17 mouse cellular contexts compared by ENCODE assay signal in genomic region chr6:13062063-13062462, GRCm38 (mm10).
"Had no signal": no experiment of that assay in that cellular context is flagged by ENCODE, and none has a peak within 500 bp of the region (broad histone marks: within the 10 kb centered on the region; RNA-seq: fewer than 3 reads in every experiment).

No protein-coding gene starts in this region.

- ATAC-seq: intestine, postnatal 0 days; lung, postnatal 0 days; midbrain, embryonic 15.5 days had no signal

- H3K27ac ChIP-seq: kidney, postnatal 0 days; layer of hippocampus, adult 2 months; limb, embryonic 12.5 days; liver, embryonic 15.5 days; midbrain, embryonic 15.5 days; neural tube, embryonic 13.5 days; stomach, postnatal 0 days had no signal

- H3K4me1 ChIP-seq: limb, embryonic 12.5 days; liver, embryonic 15.5 days; midbrain, embryonic 15.5 days; neural tube, embryonic 13.5 days had no signal

- H3K36me3 ChIP-seq: limb, embryonic 12.5 days; liver, embryonic 15.5 days; midbrain, embryonic 15.5 days; neural tube, embryonic 13.5 days had no signal

- DNase-seq: kidney, postnatal 4 days; lung, adult 2 months; lung, postnatal 36 days; right cerebral cortex, postnatal 14 days; thymus, adult 2 months; thymus, postnatal 36 days had no signal

- H3K4me3 ChIP-seq: layer of hippocampus, adult 2 months; limb, embryonic 12.5 days; liver, embryonic 15.5 days; midbrain, embryonic 15.5 days; neural tube, embryonic 13.5 days had no signal

- H3K27me3 ChIP-seq: limb, embryonic 12.5 days; liver, embryonic 15.5 days; midbrain, embryonic 15.5 days; neural tube, embryonic 13.5 days had no signal

- H3K4me2 ChIP-seq: limb, embryonic 12.5 days; liver, embryonic 11.5 days; liver, embryonic 15.5 days; midbrain, embryonic 11.5 days; midbrain, embryonic 15.5 days; neural tube, embryonic 13.5 days had no signal

- H3K9ac ChIP-seq: limb, embryonic 12.5 days; liver, embryonic 15.5 days; midbrain, embryonic 15.5 days; neural tube, embryonic 13.5 days had no signal

- H3K9me3 ChIP-seq: limb, embryonic 12.5 days; liver, embryonic 15.5 days; midbrain, embryonic 15.5 days; neural tube, embryonic 13.5 days had no signal
